8 mouse cellular contexts compared by ENCODE assay signal in genomic region chr11:116853512-116853928, GRCm38 (mm10). TPM values are rescaled to one million over a fixed set of nuclear protein-coding genes. Genes with fewer than 3 reads are reported as not detected.
DNase-seq lines count a peak whose midpoint lies in the region; ATAC-seq and TF ChIP-seq lines count a peak whose summit lies in the region.

No protein-coding gene starts in this region.

- H3K79me2 ChIP-seq in CH12.LX (replicated peaks; ENCODE audit: control insufficient read depth, extremely low read depth, insufficient read depth, poor library complexity, severe bottlenecking) = peaks cover 38% of the 10 kb centered on the region

- H3K4me1 ChIP-seq in CH12.LX (ENCODE audit: control insufficient read depth in 1 of 2, insufficient read depth in 2 of 2) = peaks cover 0 to 27% of the 10 kb centered on the region in 2 experiments; a peak in 2 of 4 replicates
- H3K4me1 ChIP-seq in forebrain, embryonic 10.5 days = peaks cover 30% of the 10 kb centered on the region
- peaks cover 29% of the 10 kb centered on the region for H3K4me1 ChIP-seq in heart, embryonic 15.5 days (replicated peaks)
- H3K4me1 ChIP-seq in liver, embryonic 16.5 days (ENCODE audit: control insufficient read depth, low read depth, low read length) = peaks cover 12% of the 10 kb centered on the region
- peaks cover 25% of the 10 kb centered on the region for H3K4me1 ChIP-seq in neural tube, embryonic 12.5 days
- H3K4me1 ChIP-seq in testis, adult 2 months (ENCODE audit: control insufficient read depth, insufficient read depth, low read length) = no peaks in the 10 kb centered on the region; the same call in 1 of the 2 replicates

- TF ChIP-seq RAD21 in CH12.LX (IDR thresholded peaks at IDR 0.05; ENCODE audit: low read depth, low read length) = no peak

- ATAC-seq in heart, embryonic 15.5 days (replicated peaks; ENCODE audit: insufficient number of reproducible peaks, insufficient read depth, low FRiP score, low read depth) = peak; percentile 87
- ATAC-seq in liver, embryonic 16.5 days (ENCODE audit: low read depth) = peak; percentile 84
- peak; percentile 93 for ATAC-seq in neural tube, embryonic 12.5 days (ENCODE audit: low FRiP score, low read depth)

- no peaks in the 10 kb centered on the region for H3K27me3 ChIP-seq in CH12.LX (replicated peaks)
- no peaks in the 10 kb centered on the region for H3K27me3 ChIP-seq in forebrain, embryonic 10.5 days (ENCODE audit: poor library complexity, severe bottlenecking)
- no peaks in the 10 kb centered on the region for H3K27me3 ChIP-seq in heart, embryonic 15.5 days
- no peaks in the 10 kb centered on the region for H3K27me3 ChIP-seq in liver, embryonic 16.5 days (ENCODE audit: control insufficient read depth, insufficient read depth, low read depth, low read length)
- no peaks in the 10 kb centered on the region for H3K27me3 ChIP-seq in neural tube, embryonic 12.5 days (replicated peaks)
- no peaks in the 10 kb centered on the region for H3K27me3 ChIP-seq in testis, adult 2 months (ENCODE audit: control insufficient read depth, insufficient read depth, low read length)

- WGBS in forebrain, embryonic 10.5 days = under 1% methylated on average over 36 of the region's 36 CpGs
- WGBS in heart, embryonic 15.5 days = under 1% methylated on average over 36 of the region's 36 CpGs
- under 1% methylated on average over 36 of the region's 36 CpGs for WGBS in liver, embryonic 16.5 days (ENCODE audit: insufficient replicate concordance)
- under 1% methylated on average over 36 of the region's 36 CpGs for WGBS in neural tube, embryonic 12.5 days

- in situ Hi-C loops in CH12.LX (cut with MboI; ENCODE audit: low pct_ligation_motif_present, low pct_unique_long_range_greater_than_20kb, low sequenced_read_pairs) = no loop called here

- peak overlapping the region; percentile 70 to 95 (median 82) for H3K4me3 ChIP-seq in CH12.LX (replicated peaks in 1 of 3; ENCODE audit: low read depth in 2 of 3, low read length in 2 of 3, poor library complexity in 1 of 3)
- peak overlapping the region; percentile 97 for H3K4me3 ChIP-seq in forebrain, embryonic 10.5 days
- peak overlapping the region; percentile 83 for H3K4me3 ChIP-seq in heart, embryonic 15.5 days
- peak overlapping the region; percentile 96 for H3K4me3 ChIP-seq in liver, embryonic 16.5 days (ENCODE audit: low read depth, low read length)
- H3K4me3 ChIP-seq in neural tube, embryonic 12.5 days = peak overlapping the region; percentile 98
- peak overlapping the region; percentile 91 for H3K4me3 ChIP-seq in testis, adult 2 months (ENCODE audit: control insufficient read depth, low read depth, low read length)

- H3K36me3 ChIP-seq in CH12.LX (replicated peaks in 1 of 2; ENCODE audit: control insufficient read depth in 1 of 2, insufficient read depth in 1 of 2, low read length in 1 of 2) = peaks cover 24 to 40% of the 10 kb centered on the region in 2 experiments
- peaks cover 38% of the 10 kb centered on the region for H3K36me3 ChIP-seq in forebrain, embryonic 10.5 days (replicated peaks)
- peaks cover 17% of the 10 kb centered on the region; the same call in 1 of the 2 replicates for H3K36me3 ChIP-seq in heart, embryonic 15.5 days
- H3K36me3 ChIP-seq in liver, embryonic 16.5 days (ENCODE audit: control insufficient read depth, insufficient read depth) = peaks cover 24% of the 10 kb centered on the region
- peaks cover 15% of the 10 kb centered on the region for H3K36me3 ChIP-seq in neural tube, embryonic 12.5 days
- peaks cover 7% of the 10 kb centered on the region for H3K36me3 ChIP-seq in testis, adult 2 months (ENCODE audit: control insufficient read depth, insufficient read depth, low read length)

- dilution Hi-C loops in CH12.LX (cut with MboI; ENCODE audit: extremely low pct_ligation_motif_present, extremely low pct_unique_long_range_greater_than_20kb, low sequenced_read_pairs) = no loop called here

- H3K9me3 ChIP-seq in CH12.LX (replicated peaks; ENCODE audit: low read length) = no peaks in the 10 kb centered on the region
- H3K9me3 ChIP-seq in forebrain, embryonic 10.5 days = no peaks in the 10 kb centered on the region
- no peaks in the 10 kb centered on the region for H3K9me3 ChIP-seq in heart, embryonic 15.5 days (replicated peaks)
- no peaks in the 10 kb centered on the region for H3K9me3 ChIP-seq in liver, embryonic 16.5 days (replicated peaks; ENCODE audit: control insufficient read depth, low read length)
- H3K9me3 ChIP-seq in neural tube, embryonic 12.5 days = no peaks in the 10 kb centered on the region

- no peak overlapping the region for H3K4me2 ChIP-seq in CH12.LX (ENCODE audit: insufficient read depth, low read depth, poor library complexity, severe bottlenecking)
- peak overlapping the region; percentile 70 for H3K4me2 ChIP-seq in heart, embryonic 15.5 days
- H3K4me2 ChIP-seq in liver, embryonic 16.5 days (ENCODE audit: low read depth, low read length) = peak overlapping the region; percentile 87
- H3K4me2 ChIP-seq in neural tube, embryonic 12.5 days (replicated peaks) = peak overlapping the region; percentile 61

- TF ChIP-seq EP300 in CH12.LX (IDR thresholded peaks at IDR 0.05; ENCODE audit: low read length) = no peak

- peak; percentile 97 for DNase-seq in CH12.LX (ENCODE audit: extremely low read depth)
- DNase-seq in c-Kit-positive CD71-negative TER-119-negative erythroid progenitor cells, embryonic 14.5 days (ENCODE audit: low read depth) = peak; percentile 84
- DNase-seq in forebrain, embryonic 10.5 days (ENCODE audit: extremely low spot score, low spot score) = peak; percentile 95
- peak; percentile 98 to 99 for DNase-seq in kidney, postnatal 36 days

- peak overlapping the region; percentile 91 for H3K27ac ChIP-seq in CH12.LX (ENCODE audit: insufficient read depth, low read depth)
- peak overlapping the region; percentile 100 for H3K27ac ChIP-seq in forebrain, embryonic 10.5 days
- peak overlapping the region; percentile 100 for H3K27ac ChIP-seq in heart, embryonic 15.5 days
- peak overlapping the region; percentile 92 for H3K27ac ChIP-seq in liver, embryonic 16.5 days (ENCODE audit: low read length)
- peak overlapping the region; percentile 93 for H3K27ac ChIP-seq in neural tube, embryonic 12.5 days
- H3K27ac ChIP-seq in testis, adult 2 months (ENCODE audit: control insufficient read depth, insufficient read depth, low read depth, low read length) = peak overlapping the region; percentile 100

- no peak for TF ChIP-seq CTCF in CH12.LX (conservative IDR thresholded peaks at IDR 0.05 in 1 of 2, IDR thresholded peaks at IDR 0.05 in 1 of 2; ENCODE audit: low read depth in 2 of 2, low read length in 2 of 2)
- TF ChIP-seq CTCF in testis, adult 2 months (IDR thresholded peaks at IDR 0.05; ENCODE audit: control insufficient read depth, insufficient read depth, insufficient replicate concordance, low read depth, low read length) = no peak

- peak overlapping the region; percentile 89 for H3K9ac ChIP-seq in CH12.LX (ENCODE audit: insufficient read depth, low read depth)
- peak overlapping the region; percentile 92 for H3K9ac ChIP-seq in heart, embryonic 15.5 days
- peak overlapping the region; percentile 69 for H3K9ac ChIP-seq in liver, embryonic 16.5 days (ENCODE audit: low read depth, low read length)
- peak overlapping the region; percentile 98 for H3K9ac ChIP-seq in neural tube, embryonic 12.5 days

- peak; percentile 37; the same call in 1 of the 2 replicates for TF ChIP-seq POLR2A in CH12.LX (IDR thresholded peaks at IDR 0.05; ENCODE audit: low read depth, low read length)
- peak; percentile 80 for TF ChIP-seq POLR2A in testis, adult 2 months (IDR thresholded peaks at IDR 0.05; ENCODE audit: control insufficient read depth, low read depth, low read length)

RNA-seq across cellular contexts. Expression of gene Srsf2, which starts 0.6 kb away (rescaled TPM):
- total RNA-seq in CH12.LX (2012; rRNA removed) (298 and 478 TPM in 2 replicates), CH12.LX (2014; rRNA removed) (443 and 471 TPM in 2 replicates)
- polyA plus RNA-seq in CH12.LX (2012; ENCODE audit: insufficient read length, low read depth) = 1,116 and 1,224 TPM in 2 replicates
- 901 and 914 TPM in 2 replicates for polyA plus RNA-seq in forebrain, embryonic 10.5 days (2016; fragmentation: Nextera tagmentation; extraction: Ambion mirVana)
- 479 and 520 TPM in 2 replicates for polyA plus RNA-seq in heart, embryonic 15.5 days (2015; fragmentation: Nextera tagmentation; extraction: Ambion mirVana)
- 345 and 360 TPM in 2 replicates for polyA plus RNA-seq in liver, embryonic 16.5 days (2015; fragmentation: Nextera tagmentation; extraction: Ambion mirVana)
- 791 and 816 TPM in 2 replicates for polyA plus RNA-seq in neural tube, embryonic 12.5 days (2016; fragmentation: Nextera tagmentation; extraction: Ambion mirVana)
- 156 and 182 TPM in 2 replicates for polyA plus RNA-seq in testis, adult 2 months (2012; rRNA removed)

RNA-seq across cellular contexts. Expression of gene Mfsd11, which starts 1.3 kb away (rescaled TPM):
- 13.2 and 16.0 TPM in 2 replicates for total RNA-seq in CH12.LX (2012; rRNA removed)
- total RNA-seq in CH12.LX (2014; rRNA removed) = 3.7 and 4.1 TPM in 2 replicates
- 15.4 and 17.7 TPM in 2 replicates for polyA plus RNA-seq in CH12.LX (2012; ENCODE audit: insufficient read length, low read depth)
- 18.9 and 24.7 TPM in 2 replicates for polyA plus RNA-seq in forebrain, embryonic 10.5 days (2016; fragmentation: Nextera tagmentation; extraction: Ambion mirVana)
- 31.8 and 38.6 TPM in 2 replicates for polyA plus RNA-seq in heart, embryonic 15.5 days (2015; fragmentation: Nextera tagmentation; extraction: Ambion mirVana)
- 9.4 and 10.1 TPM in 2 replicates for polyA plus RNA-seq in liver, embryonic 16.5 days (2015; fragmentation: Nextera tagmentation; extraction: Ambion mirVana)
- polyA plus RNA-seq in neural tube, embryonic 12.5 days (2016; fragmentation: Nextera tagmentation; extraction: Ambion mirVana) = 48.2 and 49.3 TPM in 2 replicates
- polyA plus RNA-seq in testis, adult 2 months (2012; rRNA removed) = 105 and 109 TPM in 2 replicates

RNA-seq across cellular contexts. Expression of gene Jmjd6, which starts 10.3 kb away (rescaled TPM):
- total RNA-seq in CH12.LX (2012; rRNA removed) = 106 and 110 TPM in 2 replicates
- 104 and 116 TPM in 2 replicates for total RNA-seq in CH12.LX (2014; rRNA removed)
- polyA plus RNA-seq in CH12.LX (2012; ENCODE audit: insufficient read length, low read depth) = 109 and 133 TPM in 2 replicates
- 91.1 and 106 TPM in 2 replicates for polyA plus RNA-seq in forebrain, embryonic 10.5 days (2016; fragmentation: Nextera tagmentation; extraction: Ambion mirVana)
- polyA plus RNA-seq in heart, embryonic 15.5 days (2015; fragmentation: Nextera tagmentation; extraction: Ambion mirVana) = 66.5 and 67.4 TPM in 2 replicates
- 23.4 and 25.4 TPM in 2 replicates for polyA plus RNA-seq in liver, embryonic 16.5 days (2015; fragmentation: Nextera tagmentation; extraction: Ambion mirVana)
- 92.0 and 94.4 TPM in 2 replicates for polyA plus RNA-seq in neural tube, embryonic 12.5 days (2016; fragmentation: Nextera tagmentation; extraction: Ambion mirVana)
- polyA plus RNA-seq in testis, adult 2 months (2012; rRNA removed) = 66.5 and 71.1 TPM in 2 replicates

RNA-seq across cellular contexts. Expression of gene Mettl23, which starts 10.4 kb away (rescaled TPM):
- total RNA-seq in CH12.LX (2012; rRNA removed) = 60.1 and 63.7 TPM in 2 replicates
- total RNA-seq in CH12.LX (2014; rRNA removed) = 64.9 and 82.2 TPM in 2 replicates
- polyA plus RNA-seq in CH12.LX (2012; ENCODE audit: insufficient read length, low read depth) = 30.6 and 44.5 TPM in 2 replicates
- polyA plus RNA-seq in forebrain, embryonic 10.5 days (2016; fragmentation: Nextera tagmentation; extraction: Ambion mirVana) = 64.3 and 66.5 TPM in 2 replicates
- 63.0 and 63.4 TPM in 2 replicates for polyA plus RNA-seq in heart, embryonic 15.5 days (2015; fragmentation: Nextera tagmentation; extraction: Ambion mirVana)
- polyA plus RNA-seq in liver, embryonic 16.5 days (2015; fragmentation: Nextera tagmentation; extraction: Ambion mirVana) = 31.6 and 33.0 TPM in 2 replicates
- 63.7 and 64.0 TPM in 2 replicates for polyA plus RNA-seq in neural tube, embryonic 12.5 days (2016; fragmentation: Nextera tagmentation; extraction: Ambion mirVana)
- polyA plus RNA-seq in testis, adult 2 months (2012; rRNA removed) = 45.5 and 61.4 TPM in 2 replicates

RNA-seq across cellular contexts. Expression of gene Mxra7, which starts 25.7 kb away (rescaled TPM):
- total RNA-seq in CH12.LX (2012; rRNA removed) (not detected in 2 replicates), CH12.LX (2014; rRNA removed) (not detected in 2 replicates)
- polyA plus RNA-seq in CH12.LX (2012; ENCODE audit: insufficient read length, low read depth) = not detected in 2 replicates
- polyA plus RNA-seq in forebrain, embryonic 10.5 days (2016; fragmentation: Nextera tagmentation; extraction: Ambion mirVana) = 16.5 and 18.2 TPM in 2 replicates
- 18.8 and 19.8 TPM in 2 replicates for polyA plus RNA-seq in heart, embryonic 15.5 days (2015; fragmentation: Nextera tagmentation; extraction: Ambion mirVana)
- 0.79 and 1.4 TPM in 2 replicates for polyA plus RNA-seq in liver, embryonic 16.5 days (2015; fragmentation: Nextera tagmentation; extraction: Ambion mirVana)
- polyA plus RNA-seq in neural tube, embryonic 12.5 days (2016; fragmentation: Nextera tagmentation; extraction: Ambion mirVana) = 91.2 and 110 TPM in 2 replicates
- 8.2 and 8.9 TPM in 2 replicates for polyA plus RNA-seq in testis, adult 2 months (2012; rRNA removed)

Comparison
In these comparisons a context has a peak if more than half of its experiments do, and no peak if none do; other contexts are left out.
1. Peak in every context shown above with its lines: DNase-seq, ATAC-seq, H3K4me3 ChIP-seq and H3K27ac ChIP-seq.